Mouse (Mus musculus): ENCODE data around the gene Gpatch4.

DNA sequence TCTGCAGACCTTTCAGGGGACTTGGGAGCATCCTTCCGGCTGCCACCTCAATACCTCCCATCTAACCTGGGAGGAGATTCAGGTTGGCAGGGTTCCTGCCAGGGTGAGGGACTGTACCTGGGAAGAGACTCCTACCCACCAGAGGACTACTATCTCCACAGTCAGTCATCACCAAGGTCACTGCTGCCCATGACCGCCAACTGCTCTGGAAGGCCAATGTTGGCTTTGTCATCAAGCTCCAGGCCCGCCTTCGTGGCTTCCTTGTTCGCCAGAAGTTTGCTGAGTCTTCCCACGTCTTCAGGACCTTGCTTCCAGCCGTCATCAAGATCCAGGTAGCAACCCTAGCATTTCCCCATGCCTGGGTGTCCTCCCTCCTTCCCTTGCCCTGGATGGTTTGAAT is 58.8 kb downstream of the Gpatch4 start:
- no peak for TF ChIP-seq CTCF (IDR thresholded peaks at IDR 0.05; ENCODE audit: extremely low read depth, insufficient read length, insufficient replicate concordance, low read depth, low read length)
- no peak for TF ChIP-seq POLR2A (IDR thresholded peaks at IDR 0.05; ENCODE audit: low read depth, low read length)

Data from small intestine, adult 2 months (tissue).